Mouse (Mus musculus): ENCODE results near the gene Slc44a4. TPM values are rescaled to one million over a fixed set of nuclear protein-coding genes. Genes with fewer than 3 reads are reported as not detected.

Gene Slc44a4
- not detected in 2 replicates for polyA plus RNA-seq (2014; fragmentation: Nextera tagmentation; extraction: Ambion mirVana)

- H3K4me1 ChIP-seq (ENCODE audit: control insufficient read depth, insufficient read depth, low read length) = no peaks in the 10 kb centered on the region; the same call in 1 of the 2 replicates
- no peak for ATAC-seq (ENCODE audit: low FRiP score)
- peaks cover 24% of the 10 kb centered on the region for H3K36me3 ChIP-seq (ENCODE audit: control insufficient read depth, insufficient read depth, low read length)
- no peak within 1 kb of the TSS for H3K4me3 ChIP-seq (ENCODE audit: low read depth, low read length)
- 38% methylated on average over 18 of the region's 18 CpGs for WGBS
- H3K9me3 ChIP-seq (ENCODE audit: control insufficient read depth, low read length) = no peaks in the 10 kb centered on the region
- H3K4me2 ChIP-seq = no peak within 1 kb of the TSS
- H3K27me3 ChIP-seq (ENCODE audit: control insufficient read depth, insufficient read depth, low read length) = no peaks in the 10 kb centered on the region
- H3K27ac ChIP-seq (ENCODE audit: low read depth, low read length) = no peak within 1 kb of the TSS
- H3K9ac ChIP-seq (ENCODE audit: low read length) = no peak within 1 kb of the TSS
- no peak for DNase-seq (ENCODE audit: low spot score, missing footprints)
These were observed at the start of gene Slc44a4 for GRCm38 (mm10) chr17:34913930-34914665. Slc44a4 (plus strand) TSS chr17:34914466.

GRCm38 (mm10) chr17:34865981-34866380 lies 48.3 kb upstream of the Slc44a4 start:
- ATAC-seq (ENCODE audit: low FRiP score) (no peak), DNase-seq (ENCODE audit: low spot score, missing footprints) (peak; percentile 64)
- no peaks in the 10 kb centered on the region for H3K4me1 ChIP-seq (ENCODE audit: control insufficient read depth, insufficient read depth, low read length)
- H3K27me3 ChIP-seq (ENCODE audit: control insufficient read depth, insufficient read depth, low read length) = no peaks in the 10 kb centered on the region
- no peaks in the 10 kb centered on the region for H3K36me3 ChIP-seq (ENCODE audit: control insufficient read depth, insufficient read depth, low read length)
- 70% methylated on average over 7 of the region's 7 CpGs for WGBS
- no peak overlapping the region for H3K27ac ChIP-seq (ENCODE audit: low read depth, low read length)
- no peak overlapping the region for H3K4me3 ChIP-seq (ENCODE audit: low read depth, low read length)
- no peaks in the 10 kb centered on the region for H3K9me3 ChIP-seq (ENCODE audit: control insufficient read depth, low read length)
- H3K9ac ChIP-seq (ENCODE audit: low read length) = no peak overlapping the region
- no peak overlapping the region for H3K4me2 ChIP-seq

GRCm38 (mm10) chr17:34874321-34874720 lies 39.9 kb upstream of the Slc44a4 start:
- 93% methylated on average over 6 of the region's 6 CpGs for WGBS
- Histone ChIP-seq H3K9me3 (ENCODE audit: control insufficient read depth, low read length) (no peaks in the 10 kb centered on the region), H3K4me3 (ENCODE audit: low read depth, low read length) (no peak overlapping the region), H3K27ac (ENCODE audit: low read depth, low read length) (no peak overlapping the region), H3K4me1 (ENCODE audit: control insufficient read depth, insufficient read depth, low read length) (no peaks in the 10 kb centered on the region), H3K9ac (ENCODE audit: low read length) (no peak overlapping the region), H3K27me3 (ENCODE audit: control insufficient read depth, insufficient read depth, low read length) (no peaks in the 10 kb centered on the region), H3K4me2 (no peak overlapping the region), H3K36me3 (ENCODE audit: control insufficient read depth, insufficient read depth, low read length) (no peaks in the 10 kb centered on the region)
- DNase-seq (ENCODE audit: low spot score, missing footprints) (no peak), ATAC-seq (ENCODE audit: low FRiP score) (no peak)

GRCm38 (mm10) chr17:34879336-34879879 lies 34.9 kb upstream of the Slc44a4 start, which contains the start of gene Zbtb12:
Zbtb12 (plus strand) TSS chr17:34879483.
- H3K9me3 ChIP-seq (ENCODE audit: control insufficient read depth, low read length) = no peaks in the 10 kb centered on the region
- no peaks in the 10 kb centered on the region for H3K36me3 ChIP-seq (ENCODE audit: control insufficient read depth, insufficient read depth, low read length)
- ATAC-seq (ENCODE audit: low FRiP score) (no peak), DNase-seq (ENCODE audit: low spot score, missing footprints) (no peak)
- H3K4me1 ChIP-seq (ENCODE audit: control insufficient read depth, insufficient read depth, low read length) = no peaks in the 10 kb centered on the region
- H3K4me3 ChIP-seq (ENCODE audit: low read depth, low read length) = no peak within 1 kb of the TSS
- H3K27me3 ChIP-seq (ENCODE audit: control insufficient read depth, insufficient read depth, low read length) = no peaks in the 10 kb centered on the region
- WGBS = 74% methylated on average over 11 of the region's 11 CpGs
- no peak within 1 kb of the TSS for H3K27ac ChIP-seq (ENCODE audit: low read depth, low read length)
- no peak within 1 kb of the TSS for H3K4me2 ChIP-seq
- no peak within 1 kb of the TSS for H3K9ac ChIP-seq (ENCODE audit: low read length)

- Histone ChIP-seq H3K27ac (ENCODE audit: low read depth, low read length) (no peak overlapping the region), H3K9ac (ENCODE audit: low read length) (no peak overlapping the region), H3K9me3 (ENCODE audit: control insufficient read depth, low read length) (no peaks in the 10 kb centered on the region), H3K36me3 (ENCODE audit: control insufficient read depth, insufficient read depth, low read length) (no peaks in the 10 kb centered on the region), H3K4me1 (ENCODE audit: control insufficient read depth, insufficient read depth, low read length) (no peaks in the 10 kb centered on the region), H3K4me2 (no peak overlapping the region), H3K4me3 (ENCODE audit: low read depth, low read length) (no peak overlapping the region), H3K27me3 (ENCODE audit: control insufficient read depth, insufficient read depth, low read length) (no peaks in the 10 kb centered on the region)
- ATAC-seq (ENCODE audit: low FRiP score) (no peak), DNase-seq (ENCODE audit: low spot score, missing footprints) (no peak)
These were observed 33.1 kb upstream of the Slc44a4 start for GRCm38 (mm10) chr17:34881166-34881565.

- 9% methylated on average over 15 of the region's 15 CpGs for WGBS
These were observed 32.5 kb upstream of the Slc44a4 start, which contains the start of gene Gm20547 for GRCm38 (mm10) chr17:34881683-34882310. Gm20547 (minus strand) TSS chr17:34882042.

GRCm38 (mm10) chr17:34883332-34883731 lies 30.9 kb upstream of the Slc44a4 start:
- DNase-seq (ENCODE audit: low spot score, missing footprints) (no peak), ATAC-seq (ENCODE audit: low FRiP score) (no peak)
- Histone ChIP-seq H3K9ac (ENCODE audit: low read length) (no peak overlapping the region), H3K9me3 (ENCODE audit: control insufficient read depth, low read length) (no peaks in the 10 kb centered on the region), H3K4me2 (no peak overlapping the region), H3K36me3 (ENCODE audit: control insufficient read depth, insufficient read depth, low read length) (no peaks in the 10 kb centered on the region), H3K27me3 (ENCODE audit: control insufficient read depth, insufficient read depth, low read length) (no peaks in the 10 kb centered on the region), H3K27ac (ENCODE audit: low read depth, low read length) (no peak overlapping the region), H3K4me3 (ENCODE audit: low read depth, low read length) (no peak overlapping the region), H3K4me1 (ENCODE audit: control insufficient read depth, insufficient read depth, low read length) (no peaks in the 10 kb centered on the region)
- 67% methylated on average over 3 of the region's 3 CpGs for WGBS

More at GRCm38 (mm10) chr17:34881683-34882310, 32.5 kb upstream of the Slc44a4 start, which contains the start of gene Gm20547:
- no peaks in the 10 kb centered on the region for H3K4me1 ChIP-seq (ENCODE audit: control insufficient read depth, insufficient read depth, low read length)
- H3K36me3 ChIP-seq (ENCODE audit: control insufficient read depth, insufficient read depth, low read length) = no peaks in the 10 kb centered on the region
- no peak within 1 kb of the TSS for H3K27ac ChIP-seq (ENCODE audit: low read depth, low read length)
- no peaks in the 10 kb centered on the region for H3K9me3 ChIP-seq (ENCODE audit: control insufficient read depth, low read length)
- no peak within 1 kb of the TSS for H3K4me2 ChIP-seq
- H3K9ac ChIP-seq (ENCODE audit: low read length) = peak within 1 kb of the TSS; percentile 9; the same call in 1 of the 2 replicates
- DNase-seq (ENCODE audit: low spot score, missing footprints) = no peak
- ATAC-seq (ENCODE audit: low FRiP score) = no peak
- H3K27me3 ChIP-seq (ENCODE audit: control insufficient read depth, insufficient read depth, low read length) = no peaks in the 10 kb centered on the region
- no peak within 1 kb of the TSS for H3K4me3 ChIP-seq (ENCODE audit: low read depth, low read length)

GRCm38 (mm10) chr17:34884704-34885103 lies 29.6 kb upstream of the Slc44a4 start:
- DNase-seq (ENCODE audit: low spot score, missing footprints) (no peak), ATAC-seq (ENCODE audit: low FRiP score) (no peak)
- Histone ChIP-seq H3K27ac (ENCODE audit: low read depth, low read length) (no peak overlapping the region), H3K36me3 (ENCODE audit: control insufficient read depth, insufficient read depth, low read length) (no peaks in the 10 kb centered on the region), H3K9me3 (ENCODE audit: control insufficient read depth, low read length) (no peaks in the 10 kb centered on the region), H3K27me3 (ENCODE audit: control insufficient read depth, insufficient read depth, low read length) (no peaks in the 10 kb centered on the region), H3K9ac (ENCODE audit: low read length) (no peak overlapping the region), H3K4me1 (ENCODE audit: control insufficient read depth, insufficient read depth, low read length) (no peaks in the 10 kb centered on the region), H3K4me2 (no peak overlapping the region), H3K4me3 (ENCODE audit: low read depth, low read length) (no peak overlapping the region)
- 93% methylated on average over 6 of the region's 6 CpGs for WGBS

- no peak overlapping the region for H3K9ac ChIP-seq (ENCODE audit: low read length)
- H3K9me3 ChIP-seq (ENCODE audit: control insufficient read depth, low read length) = no peaks in the 10 kb centered on the region
- H3K27ac ChIP-seq (ENCODE audit: low read depth, low read length) = no peak overlapping the region
- H3K4me1 ChIP-seq (ENCODE audit: control insufficient read depth, insufficient read depth, low read length) = no peaks in the 10 kb centered on the region
- no peak overlapping the region for H3K4me2 ChIP-seq
- 90% methylated on average over 3 of the region's 3 CpGs for WGBS
- ATAC-seq (ENCODE audit: low FRiP score) (no peak), DNase-seq (ENCODE audit: low spot score, missing footprints) (no peak)
- H3K36me3 ChIP-seq (ENCODE audit: control insufficient read depth, insufficient read depth, low read length) = no peaks in the 10 kb centered on the region
- H3K4me3 ChIP-seq (ENCODE audit: low read depth, low read length) = no peak overlapping the region
- no peaks in the 10 kb centered on the region for H3K27me3 ChIP-seq (ENCODE audit: control insufficient read depth, insufficient read depth, low read length)
These were observed 28.7 kb upstream of the Slc44a4 start for GRCm38 (mm10) chr17:34885615-34886014.

All from midbrain, embryonic 11.5 days (tissue).